10 mouse cellular contexts compared by ENCODE assay signal in the genomic region with DNA sequence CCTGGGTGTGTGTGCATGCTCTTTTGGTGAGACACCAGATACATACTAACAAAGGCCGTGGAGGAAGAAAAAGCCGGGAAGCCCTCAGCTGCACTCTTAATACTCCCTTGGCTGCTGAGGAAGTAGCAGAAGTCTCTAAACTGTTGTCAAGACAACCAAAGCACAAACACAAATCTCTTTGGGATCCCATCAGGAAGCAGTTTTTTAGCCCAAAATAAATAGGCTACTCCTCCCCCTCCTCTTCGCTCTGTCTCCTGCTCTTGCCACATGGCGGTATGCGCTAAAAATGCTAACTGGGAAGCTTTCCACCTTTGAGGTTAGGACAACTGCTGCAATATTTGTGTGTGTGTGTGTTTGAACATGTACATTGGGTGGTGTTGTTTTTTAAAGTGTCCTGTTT. TPM values are rescaled to one million over a fixed set of nuclear protein-coding genes. Genes with fewer than 3 reads are reported as not detected.
DNase-seq lines count a peak whose midpoint lies in the region; ATAC-seq and TF ChIP-seq lines count a peak whose summit lies in the region.
"Had no signal": no experiment of that assay in that cellular context is flagged by ENCODE, and none has a peak within 500 bp of the region (broad histone marks: within the 10 kb centered on the region; RNA-seq: fewer than 3 reads in every experiment).

No protein-coding gene starts in this region.

- no peak overlapping the region for H3K9ac ChIP-seq in kidney, embryonic 14.5 days (ENCODE audit: low read depth, low read length)
- H3K9ac ChIP-seq in forebrain, embryonic 16.5 days (replicated peaks; ENCODE audit: low read depth, low read length) = no peak overlapping the region
- H3K9ac ChIP-seq in midbrain, embryonic 16.5 days (ENCODE audit: low read depth, low read length) = no peak overlapping the region
- H3K9ac ChIP-seq in kidney, embryonic 15.5 days = no peak overlapping the region
- H3K9ac ChIP-seq: liver, embryonic 13.5 days; stomach, embryonic 15.5 days had no signal

- H3K4me2 ChIP-seq in kidney, embryonic 14.5 days (replicated peaks; ENCODE audit: low read depth, low read length) = no peak overlapping the region
- H3K4me2 ChIP-seq in forebrain, embryonic 16.5 days (ENCODE audit: low read length) = peak overlapping the region; percentile 16; the same call in 1 of the 2 replicates
- H3K4me2 ChIP-seq in midbrain, embryonic 16.5 days (ENCODE audit: low read length) = peak overlapping the region; percentile 10; the same call in 1 of the 2 replicates
- H3K4me2 ChIP-seq in kidney, embryonic 15.5 days = no peak overlapping the region
- H3K4me2 ChIP-seq: liver, embryonic 13.5 days; stomach, embryonic 15.5 days had no signal

- no peak overlapping the region for H3K27ac ChIP-seq in kidney, embryonic 14.5 days (ENCODE audit: low read depth, low read length)
- peak overlapping the region; percentile 34; the same call in 1 of the 2 replicates for H3K27ac ChIP-seq in forebrain, embryonic 16.5 days (ENCODE audit: low read length)
- H3K27ac ChIP-seq in layer of hippocampus, adult 2 months = peak overlapping the region; percentile 68
- peak overlapping the region; percentile 62 for H3K27ac ChIP-seq in midbrain, embryonic 16.5 days (ENCODE audit: low read length)
- H3K27ac ChIP-seq in kidney, embryonic 15.5 days = no peak overlapping the region
- H3K27ac ChIP-seq: liver, embryonic 13.5 days; stomach, embryonic 15.5 days had no signal

- no peak overlapping the region for H3K4me3 ChIP-seq in kidney, embryonic 14.5 days (ENCODE audit: low read length)
- no peak overlapping the region for H3K4me3 ChIP-seq in forebrain, embryonic 16.5 days (replicated peaks; ENCODE audit: low read length)
- H3K4me3 ChIP-seq in layer of hippocampus, adult 2 months = peak overlapping the region; percentile 21; the same call in 1 of the 2 replicates
- no peak overlapping the region for H3K4me3 ChIP-seq in midbrain, embryonic 16.5 days (ENCODE audit: low read depth, low read length)
- no peak overlapping the region for H3K4me3 ChIP-seq in kidney, embryonic 15.5 days (replicated peaks)
- H3K4me3 ChIP-seq: liver, embryonic 13.5 days; stomach, embryonic 15.5 days had no signal

- DNase-seq in kidney, postnatal 36 days = peak; percentile 19 to 57
- peak; percentile 49 to 60 for DNase-seq in layer of hippocampus, adult 2 months (ENCODE audit: low spot score in 2 of 2)
- DNase-seq in ovary, postnatal 36 days (ENCODE audit: low spot score) = no peak
- DNase-seq in thymus, postnatal 0 days (ENCODE audit: low spot score) = no peak
- DNase-seq: liver, embryonic 13.5 days had no signal

- WGBS in kidney, embryonic 14.5 days = 60% methylated on average over 5 of the region's 5 CpGs
- WGBS in forebrain, embryonic 16.5 days = 40% methylated on average over 5 of the region's 5 CpGs
- WGBS in midbrain, embryonic 16.5 days = 40% methylated on average over 5 of the region's 5 CpGs
- WGBS in kidney, embryonic 15.5 days = 62% methylated on average over 5 of the region's 5 CpGs

- no peaks in the 10 kb centered on the region for H3K36me3 ChIP-seq in kidney, embryonic 14.5 days (ENCODE audit: control insufficient read depth, insufficient read depth, low read length)
- H3K36me3 ChIP-seq in forebrain, embryonic 16.5 days (ENCODE audit: control insufficient read depth, insufficient read depth) = no peaks in the 10 kb centered on the region
- no peaks in the 10 kb centered on the region for H3K36me3 ChIP-seq in midbrain, embryonic 16.5 days (ENCODE audit: control insufficient read depth, insufficient read depth, low read length)
- no peaks in the 10 kb centered on the region for H3K36me3 ChIP-seq in kidney, embryonic 15.5 days
- H3K36me3 ChIP-seq: liver, embryonic 13.5 days; stomach, embryonic 15.5 days had no signal

- H3K9me3 ChIP-seq in kidney, embryonic 14.5 days (ENCODE audit: control insufficient read depth, low read length) = no peaks in the 10 kb centered on the region
- H3K9me3 ChIP-seq in forebrain, embryonic 16.5 days (ENCODE audit: control insufficient read depth, low read length) = no peaks in the 10 kb centered on the region
- H3K9me3 ChIP-seq in midbrain, embryonic 16.5 days (replicated peaks; ENCODE audit: control insufficient read depth, low read length, poor library complexity, severe bottlenecking) = no peaks in the 10 kb centered on the region
- H3K9me3 ChIP-seq in kidney, embryonic 15.5 days (replicated peaks) = no peaks in the 10 kb centered on the region
- H3K9me3 ChIP-seq: liver, embryonic 13.5 days; stomach, embryonic 15.5 days had no signal

- TF ChIP-seq CTCF in layer of hippocampus, adult 2 months (conservative IDR thresholded peaks at IDR 0.05) = no peak

- H3K27me3 ChIP-seq in kidney, embryonic 14.5 days (ENCODE audit: control insufficient read depth, insufficient read depth, low read length) = peaks cover 3% of the 10 kb centered on the region; the same call in 1 of the 2 replicates
- no peaks in the 10 kb centered on the region for H3K27me3 ChIP-seq in forebrain, embryonic 16.5 days (replicated peaks; ENCODE audit: control insufficient read depth, insufficient read depth, low read length)
- H3K27me3 ChIP-seq in midbrain, embryonic 16.5 days (ENCODE audit: control insufficient read depth, insufficient read depth, low read depth, low read length) = no peaks in the 10 kb centered on the region
- H3K27me3 ChIP-seq in kidney, embryonic 15.5 days = no peaks in the 10 kb centered on the region
- H3K27me3 ChIP-seq: stomach, embryonic 15.5 days had no signal

- H3K4me1 ChIP-seq in kidney, embryonic 14.5 days (ENCODE audit: control insufficient read depth, insufficient read depth, low read length) = peaks cover 7% of the 10 kb centered on the region; the same call in 1 of the 2 replicates
- H3K4me1 ChIP-seq in forebrain, embryonic 16.5 days (replicated peaks; ENCODE audit: control insufficient read depth, insufficient read depth, low read length) = peaks cover 36% of the 10 kb centered on the region
- H3K4me1 ChIP-seq in midbrain, embryonic 16.5 days (ENCODE audit: control insufficient read depth, insufficient read depth, low read length) = peaks cover 39% of the 10 kb centered on the region
- peaks cover 43% of the 10 kb centered on the region for H3K4me1 ChIP-seq in kidney, embryonic 15.5 days

- ATAC-seq in kidney, embryonic 14.5 days (ENCODE audit: low FRiP score, low TSS enrichment) = no peak
- ATAC-seq in forebrain, embryonic 16.5 days = peak; percentile 11; the same call in 1 of the 2 replicates
- 0 out of 2 replicates have a peak, but pooled peaks have one; percentile 4 for ATAC-seq in midbrain, embryonic 16.5 days
- no peak for ATAC-seq in kidney, embryonic 15.5 days (replicated peaks; ENCODE audit: low FRiP score)

RNA-seq across cellular contexts. Expression of gene Rab31, which starts 4.1 kb away (rescaled TPM):
- 21.2 and 38.0 TPM in 2 replicates for polyA plus RNA-seq in kidney, embryonic 14.5 days (2014; fragmentation: Nextera tagmentation; extraction: Ambion mirVana)
- 73.5 and 83.6 TPM in 2 replicates for polyA plus RNA-seq in forebrain, embryonic 16.5 days (2015; fragmentation: Nextera tagmentation; extraction: Ambion mirVana)
- 10 to 100 TPM; 46.9 TPM for total RNA-seq in layer of hippocampus, adult 2 months (2021)
- polyA plus RNA-seq in midbrain, embryonic 16.5 days (2015; fragmentation: Nextera tagmentation; extraction: Ambion mirVana) = 79.4 and 86.0 TPM in 2 replicates
- polyA plus RNA-seq in kidney, embryonic 15.5 days (2015; fragmentation: Nextera tagmentation; extraction: Ambion mirVana) = 32.9 and 33.6 TPM in 2 replicates
- polyA plus RNA-seq in thymus, postnatal 0 days (2015; fragmentation: Nextera tagmentation; extraction: Ambion mirVana) = 5.7 and 6.0 TPM in 2 replicates

RNA-seq across cellular contexts. Expression of gene Ppp4r1, which starts 13.9 kb away (rescaled TPM):
- polyA plus RNA-seq in kidney, embryonic 14.5 days (2014; fragmentation: Nextera tagmentation; extraction: Ambion mirVana) = 37.4 and 53.5 TPM in 2 replicates
- 47.8 and 54.6 TPM in 2 replicates for polyA plus RNA-seq in forebrain, embryonic 16.5 days (2015; fragmentation: Nextera tagmentation; extraction: Ambion mirVana)
- 10 to 100 TPM; 32.3 to 35.1 TPM for total RNA-seq in layer of hippocampus, adult 2 months (2021)
- polyA plus RNA-seq in midbrain, embryonic 16.5 days (2015; fragmentation: Nextera tagmentation; extraction: Ambion mirVana) = 41.5 and 45.2 TPM in 2 replicates
- 42.3 and 44.6 TPM in 2 replicates for polyA plus RNA-seq in kidney, embryonic 15.5 days (2015; fragmentation: Nextera tagmentation; extraction: Ambion mirVana)
- 19.1 and 19.2 TPM in 2 replicates for polyA plus RNA-seq in thymus, postnatal 0 days (2015; fragmentation: Nextera tagmentation; extraction: Ambion mirVana)

Comparison
In these comparisons a context has a peak if more than half of its experiments do, and no peak if none do; other contexts are left out.
1. DNase-seq: peak in kidney, postnatal 36 days (2 of 2) and layer of hippocampus, adult 2 months (2 of 2); none in ovary, postnatal 36 days (single experiment) and thymus, postnatal 0 days (single experiment).
2. ATAC-seq: peak in forebrain, embryonic 16.5 days (single experiment) and midbrain, embryonic 16.5 days (single experiment); none in kidney, embryonic 14.5 days (single experiment) and kidney, embryonic 15.5 days (single experiment).
3. H3K27ac ChIP-seq: peak in forebrain, embryonic 16.5 days (single experiment), layer of hippocampus, adult 2 months (single experiment) and midbrain, embryonic 16.5 days (single experiment); none in kidney, embryonic 14.5 days (single experiment) and kidney, embryonic 15.5 days (single experiment).
4. H3K4me2 ChIP-seq: peak in forebrain, embryonic 16.5 days (single experiment) and midbrain, embryonic 16.5 days (single experiment); none in kidney, embryonic 14.5 days (single experiment) and kidney, embryonic 15.5 days (single experiment).